ENCODE assay signal across 16 mouse cellular contexts in genomic region chr5:125400903-125401302, GRCm38 (mm10). TPM values are rescaled to one million over a fixed set of nuclear protein-coding genes. Genes with fewer than 3 reads are reported as not detected.
DNase-seq lines count a peak whose midpoint lies in the region; TF ChIP-seq lines count a peak whose summit lies in the region.
"Had no signal": no experiment of that assay in that cellular context is flagged by ENCODE, and none has a peak within 500 bp of the region (broad histone marks: within the 10 kb centered on the region; RNA-seq: fewer than 3 reads in every experiment).

No protein-coding gene starts in this region.

- no peaks in the 10 kb centered on the region; the same call in 1 of the 2 replicates for H3K79me2 ChIP-seq in MEL (ENCODE audit: control insufficient read depth, insufficient read depth, low read length, poor library complexity)

- no peak for TF ChIP-seq CTCF in MEL (IDR thresholded peaks at IDR 0.05 in 2 of 3, conservative IDR thresholded peaks at IDR 0.05 in 1 of 3; ENCODE audit: control insufficient read depth in 1 of 3, insufficient read depth in 1 of 3, low read depth in 2 of 3, low read length in 3 of 3, poor library complexity in 1 of 3, severe bottlenecking in 1 of 3)

- TF ChIP-seq POLR2A in MEL (IDR thresholded peaks at IDR 0.05; ENCODE audit: control insufficient read depth in 1 of 2, insufficient read depth in 1 of 2, low read depth in 1 of 2, low read length in 2 of 2, poor library complexity in 1 of 2), result no peak

- no peaks in the 10 kb centered on the region for H3K36me3 ChIP-seq in MEL (ENCODE audit: control insufficient read depth in 1 of 2, insufficient read depth in 2 of 2, low read length in 2 of 2)
- H3K36me3 ChIP-seq: embryonic facial prominence, embryonic 10.5 days; heart, embryonic 15.5 days; midbrain, embryonic 12.5 days had no signal

- H3K27me3 ChIP-seq in MEL (ENCODE audit: control insufficient read depth in 1 of 2, insufficient read depth in 2 of 2, low read length in 2 of 2), result no peaks in the 10 kb centered on the region
- H3K27me3 ChIP-seq: heart, embryonic 15.5 days had no signal

- H3K27ac ChIP-seq in MEL (ENCODE audit: control insufficient read depth, low read depth, low read length), result no peak overlapping the region
- H3K27ac ChIP-seq: embryonic facial prominence, embryonic 10.5 days; heart, embryonic 15.5 days; midbrain, embryonic 12.5 days had no signal

- peak; percentile 5 to 40 for DNase-seq in kidney, postnatal 25 days
- DNase-seq in kidney, adult 18-20 months, result no peak
- DNase-seq in 3134 (ENCODE audit: extremely low read depth, insufficient read length, low spot score) (peak; percentile 50), 3T3-L1 (ENCODE audit: low read depth, low spot score) (peak; percentile 75), MEL (ENCODE audit: low read depth, low spot score) (no peak), liver (no peak)
- DNase-seq in adrenal gland, postnatal 4 days (ENCODE audit: low spot score in 2 of 2), result no peak
- DNase-seq: cerebellum, adult 2 months; heart, adult 11 months; left cerebral cortex, postnatal 4 days; liver, postnatal 0 days; thymus, postnatal 25 days had no signal

- no peaks in the 10 kb centered on the region for H3K9me3 ChIP-seq in MEL (replicated peaks; ENCODE audit: insufficient read depth, low read length)
- H3K9me3 ChIP-seq: embryonic facial prominence, embryonic 10.5 days; heart, embryonic 15.5 days; midbrain, embryonic 12.5 days had no signal

- TF ChIP-seq RAD21 in MEL (IDR thresholded peaks at IDR 0.05; ENCODE audit: low read depth, low read length), result no peak

- no peak overlapping the region for H3K4me3 ChIP-seq in MEL (ENCODE audit: control insufficient read depth in 1 of 2, insufficient read depth in 1 of 2, low read depth in 2 of 2, low read length in 2 of 2)
- H3K4me3 ChIP-seq: embryonic facial prominence, embryonic 10.5 days; heart, embryonic 15.5 days; midbrain, embryonic 12.5 days had no signal

- H3K4me1 ChIP-seq in MEL (ENCODE audit: control insufficient read depth in 1 of 2, insufficient read depth in 2 of 2, low read length in 2 of 2), result peaks cover 0 to 4% of the 10 kb centered on the region in 2 experiments; a peak in 1 of 4 replicates

- no peak overlapping the region for H3K9ac ChIP-seq in MEL (ENCODE audit: control insufficient read depth, low read depth, low read length, poor library complexity, severe bottlenecking)
- H3K9ac ChIP-seq: heart, embryonic 15.5 days; liver, postnatal 0 days; midbrain, embryonic 12.5 days had no signal

- TF ChIP-seq EP300 in MEL (IDR thresholded peaks at IDR 0.05; ENCODE audit: low read depth in 1 of 2, low read length in 2 of 2), result no peak

TF ChIP-seq in MEL, 35 proteins besides CTCF, POLR2A, EP300 and RAD21:
- TF ChIP-seq ZNF384 (IDR thresholded peaks at IDR 0.05; ENCODE audit: low read depth, low read length), result peak; percentile 53
- no peak for TF ChIP-seq MXI1 (IDR thresholded peaks at IDR 0.05; ENCODE audit: low read depth, low read length)
TF ChIP-seq in MEL: peak in this region for 1.

RNA-seq across cellular contexts. Expression of gene Ubc, which starts 10.9 kb away (rescaled TPM):
- total RNA-seq in MEL (2012; rRNA removed), result 511 and 526 TPM in 2 replicates
- polyA plus RNA-seq in MEL (2012; ENCODE audit: insufficient read depth in 1 of 2, insufficient read length in 2 of 2, low read depth in 1 of 2, low replicate concordance in 2 of 2, missing spikeins in 1 of 2), result 1,000 to 10,000 TPM in 1 of 2 experiments, 100 to 1,000 TPM in 1; 113 to 1,075 TPM
- 1,000 to 10,000 TPM; 1,138 to 1,334 TPM for total RNA-seq in adrenal gland, postnatal 4 days (2021)

RNA-seq across cellular contexts. Expression of gene Gm10382, which starts 11.8 kb away (rescaled TPM):
- 0.65 TPM in 2 replicates for total RNA-seq in MEL (2012; rRNA removed)
- polyA plus RNA-seq in MEL (2012; ENCODE audit: insufficient read depth in 1 of 2, insufficient read length in 2 of 2, low read depth in 1 of 2, low replicate concordance in 2 of 2, missing spikeins in 1 of 2), result under 1 TPM in 1 of 2 experiments, not detected in 1; 0.96 TPM
- under 1 TPM in 1 of 2 experiments, not detected in 1; 0.25 TPM for total RNA-seq in adrenal gland, postnatal 4 days (2021)
- total RNA-seq: liver, adult 2 months had no signal

RNA-seq across cellular contexts. Expression of gene Dhx37, which starts 33.0 kb away (rescaled TPM):
- 26.0 and 27.4 TPM in 2 replicates for total RNA-seq in MEL (2012; rRNA removed)
- polyA plus RNA-seq in MEL (2012; ENCODE audit: insufficient read depth in 1 of 2, insufficient read length in 2 of 2, low read depth in 1 of 2, low replicate concordance in 2 of 2, missing spikeins in 1 of 2), result 100 to 1,000 TPM in 1 of 2 experiments, 10 to 100 TPM in 1; 55.3 to 549 TPM
- 10 to 100 TPM; 14.0 to 16.0 TPM for total RNA-seq in adrenal gland, postnatal 4 days (2021)

RNA-seq across cellular contexts. Expression of gene Bri3bp, which starts 40.5 kb away (rescaled TPM):
- total RNA-seq in MEL (2012; rRNA removed), result 87.6 and 88.6 TPM in 2 replicates
- 100 to 1,000 TPM in 1 of 2 experiments, 10 to 100 TPM in 1; 73.7 to 264 TPM for polyA plus RNA-seq in MEL (2012; ENCODE audit: insufficient read depth in 1 of 2, insufficient read length in 2 of 2, low read depth in 1 of 2, low replicate concordance in 2 of 2, missing spikeins in 1 of 2)
- 10 to 100 TPM; 34.2 to 37.0 TPM for total RNA-seq in adrenal gland, postnatal 4 days (2021)

Comparison
In these comparisons a context has a peak if more than half of its experiments do, and no peak if none do; other contexts are left out.
1. DNase-seq: peak in kidney, postnatal 25 days (2 of 2), 3134 (single experiment) and 3T3-L1 (single experiment); none in kidney, adult 18-20 months (single experiment), MEL (single experiment), adrenal gland, postnatal 4 days (0 of 2) and liver (single experiment).